Mouse (Mus musculus) B cell, adult 67 days (primary cell): ENCODE results near the gene Pyroxd1. TPM values are rescaled to one million over a fixed set of nuclear protein-coding genes. Genes with fewer than 3 reads are reported as not detected.

Experiments used
- total RNA-seq, 2 experiments: library from RNA; stranded (reverse); gene quantifications; 4 replicates each; pipeline ENCODE4 v1.2.4; 2023

Pyroxd1 gene
- 10 to 100 TPM; 20.5 to 23.0 TPM for total RNA-seq

DNA sequence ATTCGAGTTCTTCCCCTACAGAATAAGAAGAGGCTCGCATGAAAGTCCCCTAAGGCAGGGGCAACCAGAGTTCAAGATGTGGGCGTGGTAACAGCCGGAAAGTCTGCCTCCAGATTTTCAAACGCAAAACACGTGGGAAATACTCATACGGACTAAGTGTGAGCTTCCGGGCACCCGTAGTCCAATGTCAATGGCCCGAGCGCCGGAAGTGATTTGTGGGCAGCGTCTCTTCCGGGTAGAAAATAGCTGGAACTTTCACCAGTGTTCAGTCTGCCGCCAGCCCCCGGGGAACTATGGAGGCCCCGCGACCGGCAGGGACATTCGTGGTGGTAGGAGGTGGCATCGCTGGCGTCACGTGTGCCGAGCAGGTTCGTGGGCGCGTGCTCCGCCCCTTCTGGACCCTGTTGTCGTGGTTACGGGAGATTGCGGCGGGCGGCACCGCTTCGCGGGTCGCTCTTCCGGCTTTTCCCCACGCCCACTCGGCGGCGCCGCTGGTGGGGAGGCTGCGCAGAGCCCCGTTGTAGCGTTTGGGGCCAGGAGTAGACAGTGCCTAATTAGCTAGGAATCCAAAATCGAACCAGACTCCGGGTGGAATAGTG is at the start of gene Pyroxd1:
TSS of gene Pyroxd1 (plus strand) at position 215 of the 599 bp plus-strand sequence.

GRCm38 (mm10) chr6:142298098-142298497 is 47.4 kb upstream of the Pyroxd1 start, which contains the start of gene Iapp:
TSS of gene Iapp (plus strand) at chr6:142298423.

GRCm38 (mm10) chr6:142322881-142323280 is 22.6 kb upstream of the Pyroxd1 start, which contains the start of gene Slco1a5:
TSS of gene Slco1a5 (minus strand) at chr6:142322981.

GRCm38 (mm10) chr6:142387011-142387754 is 41.7 kb downstream of the Pyroxd1 start, which contains the start of the genes Recql and Golt1b:
TSS of gene Recql (minus strand) at chr6:142387087.
TSS of gene Golt1b (plus strand) at chr6:142387221.

Other genes starting within 250 kb of the Pyroxd1 start
- not detected for gene Slco1a6, start 137.1 kb upstream of the Pyroxd1 start, total RNA-seq
- gene Iapp, start 47.2 kb upstream of the Pyroxd1 start, total RNA-seq = not detected
- not detected for gene Slco1a5, start 22.7 kb upstream of the Pyroxd1 start, total RNA-seq
- gene Recql, start 41.4 kb downstream of the Pyroxd1 start, total RNA-seq = 10 to 100 TPM; 36.0 to 53.3 TPM
- 10 to 100 TPM; 20.0 to 20.5 TPM for gene Golt1b, start 41.6 kb downstream of the Pyroxd1 start, total RNA-seq
- under 1 TPM in 1 of 2 experiments, not detected in 1; 0.64 TPM for gene Spx, start 67.8 kb downstream of the Pyroxd1 start, total RNA-seq
- gene Gys2, start 127.5 kb downstream of the Pyroxd1 start, total RNA-seq = not detected
- under 1 TPM in 1 of 2 experiments, not detected in 1; 0.95 TPM for gene Ldhb, start 162.3 kb downstream of the Pyroxd1 start, total RNA-seq
- gene Kcnj8, start 226.0 kb downstream of the Pyroxd1 start, total RNA-seq = under 1 TPM in 1 of 2 experiments, not detected in 1; 0.24 TPM